Mouse (Mus musculus): ENCODE results near the gene Shc3.

Shc3 gene

GRCm38 (mm10) chr13:51568501-51568901, 718 bp downstream of the Shc3 start:
- no peak for DNase-seq (ENCODE audit: low spot score in 2 of 2)

DNA sequence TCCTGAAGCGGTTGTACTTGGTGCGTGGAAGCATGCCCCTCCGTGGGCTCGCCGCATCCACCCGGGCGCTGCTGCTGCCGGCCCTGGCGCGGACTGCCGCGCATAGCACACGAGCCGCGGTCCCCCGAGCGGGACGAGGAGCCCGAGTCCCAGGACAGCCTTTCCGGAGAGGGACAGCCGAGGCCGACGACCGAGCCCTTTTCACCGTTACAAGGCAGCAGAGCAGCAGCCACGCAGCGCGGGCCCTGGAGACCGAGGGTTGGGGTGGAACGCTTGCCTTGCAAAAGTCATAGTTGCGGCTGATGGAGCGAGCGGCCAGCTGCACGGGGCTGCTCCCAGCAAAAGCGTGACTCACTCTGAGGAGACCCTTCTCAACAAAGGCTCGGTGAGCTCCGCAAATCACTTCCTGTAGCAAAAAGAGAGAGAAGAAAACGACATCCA, 1.8 kb downstream of the Shc3 start:
- DNase-seq (ENCODE audit: low spot score in 2 of 2), result no peak

DNA sequence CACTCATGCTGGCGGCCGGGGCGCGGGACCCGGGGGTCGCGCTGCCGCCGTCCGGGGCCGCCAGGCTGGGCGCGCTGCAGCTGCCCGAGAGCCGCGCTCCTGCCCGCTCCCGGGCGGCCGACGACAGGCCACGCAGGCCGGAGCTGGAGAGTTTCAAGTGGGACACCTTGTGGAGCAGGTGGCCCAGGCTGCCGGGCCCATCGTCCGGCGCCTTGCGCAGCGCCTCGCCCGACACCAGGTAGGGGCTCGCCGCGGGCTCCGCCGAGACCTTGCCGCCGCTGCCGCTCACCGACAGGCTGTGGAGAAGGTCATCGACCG, 2.2 kb downstream of the Shc3 start:
- no peak for DNase-seq (ENCODE audit: low spot score in 2 of 2)

GRCm38 (mm10) chr13:51566371-51567077, 2.7 kb downstream of the Shc3 start:
- DNase-seq (ENCODE audit: low spot score in 2 of 2), result no peak

DNA sequence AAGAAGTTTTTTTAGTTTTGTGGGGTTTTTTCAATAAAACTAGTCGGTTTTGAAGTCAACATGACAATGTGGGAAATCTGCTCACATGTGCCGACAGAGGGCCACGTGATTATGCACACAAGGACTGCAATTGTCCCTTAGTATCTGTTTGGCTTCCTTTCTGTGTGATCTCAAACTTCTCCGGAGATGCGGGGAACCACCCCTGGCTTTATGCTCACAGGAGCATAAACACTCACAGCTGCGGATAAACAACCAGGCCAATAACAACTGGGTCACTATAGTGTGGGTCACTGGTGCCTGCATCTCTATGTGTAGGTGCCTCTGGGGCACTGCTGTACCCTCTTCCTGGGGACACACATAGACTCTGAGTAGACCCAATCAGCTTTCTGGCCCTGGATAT, 4.5 kb downstream of the Shc3 start:
- DNase-seq (ENCODE audit: low spot score in 2 of 2), result no peak

- DNase-seq (ENCODE audit: low spot score in 2 of 2), result no peak
These were observed 15.9 kb downstream of the Shc3 start for GRCm38 (mm10) chr13:51553343-51553742.

GRCm38 (mm10) chr13:51552233-51552632, 17.0 kb downstream of the Shc3 start:
- DNase-seq (ENCODE audit: low spot score in 2 of 2), result no peak

GRCm38 (mm10) chr13:51551824-51552223, 17.4 kb downstream of the Shc3 start:
- no peak for DNase-seq (ENCODE audit: low spot score in 2 of 2)

DNA sequence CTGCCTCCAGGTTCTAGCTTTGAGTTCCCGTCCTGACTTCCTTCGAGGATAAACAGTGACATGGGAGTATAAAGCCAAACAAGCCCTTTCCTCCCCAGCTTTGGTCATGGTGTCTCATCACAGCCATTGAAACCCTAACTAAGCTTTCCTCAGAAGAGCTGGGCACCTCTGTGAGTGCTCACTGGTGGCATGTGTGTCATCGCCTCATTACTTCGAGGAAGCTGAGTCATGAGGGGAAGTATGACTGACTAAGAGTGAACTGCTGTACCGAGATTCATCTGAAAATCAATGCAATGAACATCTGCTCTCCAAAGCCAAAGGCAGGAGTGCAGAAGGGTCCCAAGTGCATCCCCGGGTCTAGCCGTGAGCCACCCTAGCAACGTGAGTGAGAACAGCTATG, 29.4 kb downstream of the Shc3 start:
- no peak for DNase-seq (ENCODE audit: low spot score in 2 of 2)

DNA sequence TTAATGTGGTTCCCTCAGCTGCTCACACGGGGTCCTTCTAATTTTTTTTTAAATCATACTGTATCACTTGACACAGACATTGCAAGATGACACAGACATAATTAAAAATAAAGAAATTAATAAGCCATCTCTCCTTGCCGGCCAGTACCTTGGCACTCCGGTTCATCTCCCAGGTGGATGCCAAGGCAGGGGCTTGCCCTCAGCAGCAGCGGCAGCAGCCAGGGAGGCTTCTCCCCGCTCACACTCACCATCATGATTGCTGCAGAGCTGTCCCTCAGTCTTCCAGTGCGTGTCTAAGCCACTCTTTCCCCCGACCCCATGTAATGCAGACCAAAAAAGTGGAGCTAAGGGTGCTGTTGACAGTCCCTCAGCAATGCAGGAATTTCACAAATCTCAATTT, 33.9 kb downstream of the Shc3 start:
- DNase-seq (ENCODE audit: low spot score in 2 of 2), result no peak

GRCm38 (mm10) chr13:51526480-51526879, 42.7 kb downstream of the Shc3 start:
- peak; percentile 46 to 63 for DNase-seq (ENCODE audit: low spot score in 2 of 2)

DNA sequence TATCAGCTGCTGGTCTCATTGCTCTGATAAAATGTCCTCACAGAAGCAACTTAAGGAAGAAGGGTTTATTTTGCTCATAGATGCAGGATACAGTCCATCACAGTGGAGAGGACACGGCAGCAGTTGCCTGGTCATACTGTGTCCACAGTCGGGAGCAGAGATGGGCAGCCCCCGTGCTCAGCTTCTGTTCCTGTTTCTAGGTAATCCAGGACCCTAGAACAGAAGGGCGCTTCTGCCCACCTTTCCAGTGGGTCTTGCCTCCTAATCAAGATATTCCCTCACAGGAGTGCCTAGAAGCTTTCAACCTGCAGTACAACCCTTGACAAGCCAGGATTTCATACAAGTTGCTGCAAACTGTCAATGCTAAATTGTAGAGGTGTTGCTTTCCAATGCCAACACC, 44.9 kb downstream of the Shc3 start:
- no peak for DNase-seq (ENCODE audit: low spot score in 2 of 2)

GRCm38 (mm10) chr13:51523311-51523710, 45.9 kb downstream of the Shc3 start:
- no peak for DNase-seq (ENCODE audit: low spot score in 2 of 2)

DNA sequence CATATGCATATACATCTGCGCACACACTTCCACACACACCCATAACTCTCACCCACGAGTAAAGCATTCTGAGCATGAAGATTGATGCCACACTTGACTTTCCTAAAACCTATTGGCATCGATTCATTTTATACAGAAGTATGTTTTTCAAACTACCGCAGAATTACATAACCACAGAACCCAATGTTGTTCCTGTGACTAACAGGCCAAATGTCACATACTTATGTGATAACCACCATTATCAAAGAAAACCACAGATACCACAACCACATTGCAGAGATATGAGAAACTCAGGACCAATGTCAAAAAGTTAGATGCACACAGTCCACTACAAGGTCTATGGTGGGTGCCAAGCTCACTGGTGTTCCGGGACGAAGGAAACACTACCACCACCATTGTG, 50.3 kb downstream of the Shc3 start:
- DNase-seq (ENCODE audit: low spot score in 2 of 2), result no peak

DNA sequence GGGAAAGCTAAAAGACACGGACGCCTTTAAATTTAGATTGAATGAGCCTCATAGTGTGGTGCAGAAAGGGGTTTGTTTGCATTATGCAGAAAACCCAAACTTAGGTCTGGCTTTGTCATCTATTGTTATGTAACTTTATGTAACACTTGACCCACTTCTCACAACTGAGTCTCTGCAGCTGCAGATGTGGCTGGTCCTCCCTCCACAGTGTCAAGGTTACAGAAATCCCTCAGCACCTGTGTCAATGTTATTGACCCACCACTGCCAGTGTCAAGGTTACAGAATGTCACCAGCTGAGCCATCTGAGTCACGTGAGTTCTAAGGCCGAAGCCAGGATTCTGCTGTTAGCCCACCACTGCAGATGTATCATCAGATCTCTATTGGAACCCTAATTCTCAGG, 51.3 kb downstream of the Shc3 start:
- DNase-seq (ENCODE audit: low spot score in 2 of 2), result no peak

DNA sequence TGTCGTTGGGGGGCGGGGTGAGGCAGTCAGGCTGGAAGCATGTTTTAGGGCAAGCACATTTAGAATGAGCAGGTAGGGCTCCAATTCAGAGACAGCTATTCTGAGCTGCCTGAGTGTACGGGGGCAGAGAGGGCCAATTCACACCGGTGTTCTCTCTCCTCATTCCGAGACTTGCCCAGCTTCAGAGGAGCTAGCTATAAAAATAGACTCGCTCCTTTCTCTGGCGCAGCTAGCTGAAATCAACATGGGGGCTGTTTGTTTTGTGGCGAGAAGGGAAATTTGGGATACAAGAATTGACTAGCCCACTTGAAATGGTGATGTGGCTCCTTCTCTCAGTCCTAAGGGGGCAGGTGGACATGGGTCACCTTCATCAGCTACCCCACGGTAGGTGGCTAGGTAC, 60.4 kb downstream of the Shc3 start:
- DNase-seq (ENCODE audit: low spot score in 2 of 2), result no peak

GRCm38 (mm10) chr13:51505711-51506110, 63.5 kb downstream of the Shc3 start:
- DNase-seq (ENCODE audit: low spot score in 2 of 2), result no peak

GRCm38 (mm10) chr13:51499769-51500168, 69.5 kb downstream of the Shc3 start:
- no peak for DNase-seq (ENCODE audit: low spot score in 2 of 2)

DNA sequence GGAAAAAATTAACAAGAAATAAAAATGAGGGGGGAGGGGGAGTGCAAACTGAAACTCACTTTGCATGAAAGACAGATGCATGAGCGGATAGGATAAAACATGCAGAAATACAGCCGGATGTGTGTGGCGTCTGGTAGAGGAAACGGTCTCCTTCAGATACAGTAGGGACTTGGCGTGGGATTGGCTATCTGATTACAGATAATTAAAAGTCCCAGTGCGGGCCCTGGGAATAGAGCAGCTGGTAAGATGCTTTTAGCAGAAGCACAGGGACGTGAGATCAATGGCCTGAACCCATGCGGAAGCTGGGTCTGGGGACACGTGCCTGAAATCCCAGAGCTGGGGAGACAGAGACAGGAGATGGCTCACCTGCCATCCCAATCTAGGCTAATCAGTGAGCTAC, 75.5 kb downstream of the Shc3 start:
- DNase-seq (ENCODE audit: low spot score in 2 of 2), result no peak

DNA sequence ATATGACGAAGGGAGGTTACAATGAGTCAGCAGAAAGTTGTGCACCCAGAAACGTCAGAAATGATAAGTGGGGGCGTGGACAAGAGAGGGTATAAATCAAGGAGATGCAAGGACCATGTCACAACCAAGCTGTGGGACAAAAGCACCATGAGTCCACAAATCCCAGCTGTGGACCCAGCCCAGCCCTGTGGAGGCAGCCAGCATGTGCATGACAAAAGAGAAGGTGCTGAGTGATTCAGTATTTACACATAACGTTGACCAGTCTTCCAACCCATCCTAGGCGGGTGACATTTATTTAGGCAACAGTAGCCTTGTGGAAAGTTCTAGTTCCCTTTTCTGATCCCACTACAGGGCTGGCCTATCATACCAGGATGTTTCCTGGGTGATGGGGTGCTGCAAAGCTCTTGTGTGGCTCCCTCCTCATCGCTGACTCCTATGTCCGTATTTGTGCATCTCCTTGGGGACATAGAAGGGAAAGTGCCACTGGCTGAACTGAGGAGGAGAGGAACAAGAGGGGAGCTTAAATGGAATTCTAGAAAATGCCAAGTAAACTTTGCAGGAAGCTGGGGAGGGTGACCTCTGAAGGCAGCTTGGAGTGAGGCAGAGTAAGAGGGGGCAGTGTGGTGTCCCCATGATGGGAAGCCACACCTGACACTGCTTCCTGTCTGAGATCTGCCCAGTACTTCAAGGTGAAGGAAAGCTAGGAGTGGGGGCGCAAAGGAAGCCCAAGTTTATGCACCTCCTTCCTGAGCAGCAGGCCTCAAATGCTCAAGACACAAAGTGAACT, 77.4 kb downstream of the Shc3 start:
- no peak for DNase-seq (ENCODE audit: low spot score in 2 of 2)

- DNase-seq (ENCODE audit: low spot score in 2 of 2), result no peak
These were observed 79.0 kb downstream of the Shc3 start for GRCm38 (mm10) chr13:51490195-51490594.

- no peak for DNase-seq (ENCODE audit: low spot score in 2 of 2)
These were observed 80.3 kb downstream of the Shc3 start for GRCm38 (mm10) chr13:51488945-51489344.

DNA sequence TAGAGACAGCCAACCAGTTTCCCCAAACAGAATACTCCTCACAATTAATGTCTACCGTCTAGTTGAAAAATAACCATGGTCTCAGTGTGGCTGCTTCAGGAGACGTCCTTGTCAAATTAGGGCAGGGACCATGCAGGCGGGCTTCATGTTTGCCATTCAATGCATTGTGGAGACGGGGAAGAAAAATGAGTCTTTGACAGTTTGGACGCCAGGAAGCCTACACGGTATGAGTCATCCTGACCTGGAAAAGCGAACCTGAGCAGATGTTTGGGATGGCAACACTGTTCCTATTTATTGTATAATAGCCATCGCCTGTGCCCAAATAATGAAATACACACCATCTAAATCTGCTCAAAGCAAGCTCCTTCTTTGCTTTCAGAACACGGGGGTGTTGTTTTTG, 83.9 kb downstream of the Shc3 start:
- DNase-seq (ENCODE audit: low spot score in 2 of 2), result no peak

DNA sequence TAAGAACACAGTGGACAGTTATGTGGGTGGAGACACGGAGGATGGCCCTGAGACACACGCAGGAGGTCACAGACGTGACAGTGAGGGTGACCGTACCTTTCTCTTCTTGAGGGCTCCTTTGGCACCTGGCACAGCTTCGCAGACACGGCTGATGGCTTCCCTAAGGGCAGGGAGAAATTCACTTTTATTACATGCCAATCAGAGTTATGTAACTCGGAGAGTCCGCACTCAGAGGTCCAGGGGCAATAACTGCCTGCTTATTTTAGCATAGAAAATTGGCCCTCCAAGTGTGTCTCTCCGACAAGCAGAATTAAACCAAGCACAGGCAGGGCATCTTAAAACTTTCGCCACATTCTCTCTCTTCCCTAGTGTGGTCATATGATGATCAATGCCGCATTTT, 86.4 kb downstream of the Shc3 start:
- no peak for DNase-seq (ENCODE audit: low spot score in 2 of 2)

All from right cerebral cortex, postnatal 36 days (tissue).